In the genomic region with DNA sequence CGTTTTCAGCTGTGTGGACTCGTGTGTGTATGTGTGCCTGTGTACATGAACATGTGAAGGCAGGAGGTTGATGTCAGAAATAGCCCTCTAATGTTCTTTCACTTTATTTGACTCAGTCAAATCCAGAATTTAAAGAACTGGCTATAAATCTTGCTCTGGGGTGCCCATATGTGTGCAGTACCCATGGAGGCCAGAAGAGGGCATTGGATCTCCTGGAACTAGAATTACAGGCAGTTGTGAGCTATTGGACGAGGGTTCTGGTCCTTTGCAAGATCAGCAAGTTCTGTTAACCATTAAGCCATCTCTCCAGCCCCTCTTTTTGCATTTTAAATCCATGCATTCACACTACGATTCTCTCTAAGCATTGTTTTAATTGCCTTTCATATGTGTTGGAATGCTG, we compare ENCODE assay signal across 8 mouse cellular contexts.
DNase-seq lines count a peak whose midpoint lies in the region; ATAC-seq and TF ChIP-seq lines count a peak whose summit lies in the region.

No protein-coding gene starts in this region.

- H3K9ac ChIP-seq in liver, embryonic 14.5 days (replicated peaks), result no peak overlapping the region

- DNase-seq in gastrocnemius, postnatal 10 days, result peak; percentile 21
- no peak for DNase-seq in gastrocnemius, postnatal 36 days
- DNase-seq in spleen, postnatal 10 days (ENCODE audit: low spot score in 2 of 2), result peak; percentile 7 to 47
- DNase-seq in spleen, adult 12 weeks (ENCODE audit: low spot score), result no peak
- DNase-seq in embryonic facial prominence, embryonic 10.5 days (ENCODE audit: low spot score), result peak; percentile 50
- no peak for DNase-seq in liver, embryonic 14.5 days (ENCODE audit: low read depth in 3 of 3, low spot score in 3 of 3)
- DNase-seq in thymus, postnatal 14 days, result peak; percentile 53

- no peak for TF ChIP-seq EP300 in liver, embryonic 14.5 days (IDR thresholded peaks at IDR 0.05; ENCODE audit: low read depth)

- no peaks in the 10 kb centered on the region for H3K4me1 ChIP-seq in embryonic facial prominence, embryonic 10.5 days
- no peaks in the 10 kb centered on the region for H3K4me1 ChIP-seq in liver, embryonic 14.5 days (replicated peaks; ENCODE audit: control insufficient read depth in 2 of 2, insufficient read depth in 2 of 2, low read length in 1 of 2)

- peak; percentile 53 for TF ChIP-seq CTCF in liver, embryonic 14.5 days (IDR thresholded peaks at IDR 0.05; ENCODE audit: low read depth)

- no peak overlapping the region for H3K4me3 ChIP-seq in embryonic facial prominence, embryonic 10.5 days
- H3K4me3 ChIP-seq in liver, embryonic 14.5 days (ENCODE audit: insufficient read depth in 1 of 2, low read depth in 2 of 2, low read length in 2 of 2), result no peak overlapping the region

- H3K36me3 ChIP-seq in embryonic facial prominence, embryonic 10.5 days (replicated peaks), result no peaks in the 10 kb centered on the region
- H3K36me3 ChIP-seq in liver, embryonic 14.5 days (replicated peaks; ENCODE audit: control insufficient read depth, insufficient read depth, low read depth), result no peaks in the 10 kb centered on the region

- H3K27ac ChIP-seq in embryonic facial prominence, embryonic 10.5 days (replicated peaks), result no peak overlapping the region
- H3K27ac ChIP-seq in liver, embryonic 14.5 days, result no peak overlapping the region

- H3K27me3 ChIP-seq in embryonic facial prominence, embryonic 10.5 days (replicated peaks; ENCODE audit: low read depth, poor library complexity, severe bottlenecking), result no peaks in the 10 kb centered on the region
- no peaks in the 10 kb centered on the region for H3K27me3 ChIP-seq in liver, embryonic 14.5 days (ENCODE audit: control insufficient read depth, insufficient read depth, low read length)

- no peak for ATAC-seq in liver, embryonic 14.5 days (ENCODE audit: insufficient read depth)
- ATAC-seq in monocyte, adult 5-6 weeks (replicated peaks; ENCODE audit: insufficient number of reproducible peaks, low FRiP score, low TSS enrichment, poor library complexity, severe bottlenecking), result no peak

- peaks cover 12% of the 10 kb centered on the region for H3K9me3 ChIP-seq in embryonic facial prominence, embryonic 10.5 days
- no peaks in the 10 kb centered on the region for H3K9me3 ChIP-seq in liver, embryonic 14.5 days (ENCODE audit: control insufficient read depth, low read length)

- 65% methylated on average over 4 of the region's 4 CpGs for WGBS in embryonic facial prominence, embryonic 10.5 days
- WGBS in liver, embryonic 14.5 days (ENCODE audit: insufficient replicate concordance), result 42% methylated on average over 4 of the region's 4 CpGs

- no peak overlapping the region for H3K4me2 ChIP-seq in liver, embryonic 14.5 days (ENCODE audit: low read depth)

- intact Hi-C loops in gastrocnemius, postnatal 36 days (cut with DNase I), result no loop called here

Comparison
In these comparisons a context has a peak if more than half of its experiments do, and no peak if none do; other contexts are left out.
1. DNase-seq: peak in gastrocnemius, postnatal 10 days (single experiment), spleen, postnatal 10 days (2 of 2), embryonic facial prominence, embryonic 10.5 days (single experiment) and thymus, postnatal 14 days (single experiment); none in gastrocnemius, postnatal 36 days (0 of 2), spleen, adult 12 weeks (single experiment) and liver, embryonic 14.5 days (0 of 3).